Mouse (Mus musculus) liver, embryonic 15.5 days (tissue): ENCODE results near the gene Stk38l. TPM values are rescaled to one million over a fixed set of nuclear protein-coding genes. Genes with fewer than 3 reads are reported as not detected.

Source experiments
- ATAC-seq: fragments of 200-750 bp; cut with Nextera tagmentation; 2 replicates; pipeline ENCODE4 v1.8.0; 2017; ENCODE audit warnings: moderate number of reproducible peaks, mild to moderate bottlenecking, moderate library complexity; ENCODE audit not compliant: insufficient read depth
- H3K27ac ChIP-seq: fragments of 300-500 bp; sonication (generic); replicated peaks from 2 replicates; pipeline ENCODE4 v1.5.1; 2015; ENCODE audit warnings: mild to moderate bottlenecking, inconsistent platforms
- H3K27me3 ChIP-seq: fragments of 300-500 bp; sonication (generic); 2 replicates; pipeline ENCODE4 v1.6.1; 2015; ENCODE audit warnings: mild to moderate bottlenecking, inconsistent platforms
- H3K36me3 ChIP-seq: fragments of 300-500 bp; sonication (generic); replicated peaks from 2 replicates; pipeline ENCODE4 v1.6.1; 2015; ENCODE audit warnings: moderate library complexity, mild to moderate bottlenecking, inconsistent platforms
- H3K4me1 ChIP-seq: fragments of 300-500 bp; sonication (generic); replicated peaks from 2 replicates; pipeline ENCODE4 v1.6.1; 2015; ENCODE audit warnings: inconsistent platforms
- H3K4me2 ChIP-seq: fragments of 300-500 bp; sonication (generic); 2 replicates; pipeline ENCODE4 v1.6.1; 2015; ENCODE audit warnings: moderate library complexity, mild to moderate bottlenecking, inconsistent platforms
- H3K4me3 ChIP-seq: fragments of 300-500 bp; sonication (generic); replicated peaks from 2 replicates; pipeline ENCODE4 v1.5.1; 2015; ENCODE audit warnings: mild to moderate bottlenecking, inconsistent platforms
- H3K9ac ChIP-seq: fragments of 300-500 bp; sonication (generic); 2 replicates; pipeline ENCODE4 v1.6.1; 2015; ENCODE audit warnings: moderate library complexity, mild to moderate bottlenecking, inconsistent platforms
- H3K9me3 ChIP-seq: fragments of 300-500 bp; sonication (generic); replicated peaks from 2 replicates; pipeline ENCODE4 v1.6.1; 2016; ENCODE audit warnings: inconsistent platforms
- WGBS: fragments of 180-500 bp; shearing (Covaris S2); methylation state at CpG from one replicate; pipeline ENCODE4 v1.1.7; 2015; ENCODE audit warnings: mixed read lengths; ENCODE audit not compliant: insufficient replicate concordance; 5-methylcytosine and 5-hydroxymethylcytosine counted together
- polyA plus RNA-seq: library from polyadenylated mRNA; unstranded; fragments of >200 nt; fragmentation: Nextera tagmentation; extraction: Ambion mirVana; gene quantifications from 2 replicates; pipeline ENCODE4 v1.2.1, GENCODE M21; 2015

Stk38l gene
- polyA plus RNA-seq: 3.8 and 4.5 TPM in 2 replicates

- WGBS: 1% methylated on average over 85 of the region's 87 CpGs
- Histone ChIP-seq H3K27me3 (no peaks in the 10 kb centered on the region), H3K9me3 (no peaks in the 10 kb centered on the region), H3K36me3 (no peaks in the 10 kb centered on the region), H3K4me3 (peak within 1 kb of the TSS; percentile 74), H3K4me2 (peak within 1 kb of the TSS; percentile 85), H3K4me1 (peaks cover 13% of the 10 kb centered on the region; the same call in 1 of the 2 replicates), H3K9ac (peak within 1 kb of the TSS; percentile 75), H3K27ac (peak within 1 kb of the TSS; percentile 75)
- ATAC-seq: peak; percentile 98
Measured at GRCm38 (mm10) chr6:146724581-146725383, at the start of gene Stk38l. Stk38l (plus strand) TSS chr6:146724995.

DNA sequence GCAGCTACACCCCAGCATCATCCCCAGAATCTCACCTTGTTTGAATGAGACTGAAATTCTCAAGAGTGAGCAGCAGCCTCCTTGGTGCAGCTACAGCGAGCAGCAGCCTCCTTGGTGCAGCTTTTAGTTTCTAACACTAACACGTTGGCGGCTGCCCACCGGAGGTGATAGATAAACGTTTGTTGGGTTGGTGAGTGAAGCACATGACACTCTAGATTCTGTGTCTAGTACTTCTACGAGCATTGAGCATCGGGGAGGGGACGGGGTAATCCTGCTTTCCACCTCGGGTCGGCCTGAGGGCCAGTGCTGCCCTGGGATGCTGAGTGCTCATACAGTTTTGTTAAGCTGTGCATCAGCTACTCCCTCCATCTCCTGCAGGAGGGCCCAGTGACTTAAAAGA lies 47.9 kb upstream of the Stk38l start:
- no peak overlapping the region for H3K4me2 ChIP-seq
- H3K27ac ChIP-seq: no peak overlapping the region
- no peaks in the 10 kb centered on the region for H3K9me3 ChIP-seq
- no peak overlapping the region for H3K9ac ChIP-seq
- no peak for ATAC-seq
- no peaks in the 10 kb centered on the region for H3K36me3 ChIP-seq
- no peaks in the 10 kb centered on the region for H3K4me1 ChIP-seq
- H3K4me3 ChIP-seq: no peak overlapping the region
- 61% methylated on average over 10 of the region's 10 CpGs for WGBS
- H3K27me3 ChIP-seq: no peaks in the 10 kb centered on the region

GRCm38 (mm10) chr6:146678136-146679070 lies 46.4 kb upstream of the Stk38l start:
- H3K9me3 ChIP-seq: no peaks in the 10 kb centered on the region
- no peak overlapping the region for H3K9ac ChIP-seq
- H3K4me2 ChIP-seq: no peak overlapping the region
- no peaks in the 10 kb centered on the region for H3K4me1 ChIP-seq
- no peak for ATAC-seq
- H3K27ac ChIP-seq: no peak overlapping the region
- 36% methylated on average over 10 of the region's 10 CpGs for WGBS
- no peaks in the 10 kb centered on the region for H3K27me3 ChIP-seq
- H3K36me3 ChIP-seq: no peaks in the 10 kb centered on the region
- no peak overlapping the region for H3K4me3 ChIP-seq

GRCm38 (mm10) chr6:146683881-146684280 lies 40.9 kb upstream of the Stk38l start:
- H3K27me3 ChIP-seq: no peaks in the 10 kb centered on the region
- no peak for ATAC-seq
- WGBS: 62% methylated on average over 4 of the region's 4 CpGs

DNA sequence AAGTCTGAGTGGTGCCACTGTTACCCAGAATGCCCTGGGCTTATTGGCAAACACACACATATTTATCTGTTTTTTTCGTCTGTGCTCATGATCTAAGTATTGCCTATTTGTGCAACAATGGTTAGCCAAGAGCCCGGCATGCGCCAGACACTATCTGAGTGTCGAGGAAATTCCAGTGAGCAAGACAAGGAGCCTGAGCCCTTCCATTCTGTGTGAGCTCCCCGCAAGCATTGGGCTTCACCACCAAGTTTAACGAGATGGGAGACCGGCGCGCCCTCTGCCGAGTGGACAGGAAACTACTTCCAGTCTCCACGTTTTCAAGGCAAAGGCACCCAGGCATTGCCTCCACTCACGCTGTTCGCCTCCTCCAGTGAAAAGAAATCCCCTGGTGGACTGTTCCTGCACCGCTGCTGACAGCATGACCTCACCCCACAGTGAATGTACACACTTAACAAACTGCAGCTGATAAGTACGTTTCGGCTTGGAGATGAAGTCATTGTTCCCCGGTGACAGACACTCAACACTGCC lies 39.0 kb upstream of the Stk38l start:
- Histone ChIP-seq H3K4me2 (peak overlapping the region; percentile 32; the same call in 1 of the 2 replicates), H3K9me3 (no peaks in the 10 kb centered on the region)
- ATAC-seq: no peak

More at GRCm38 (mm10) chr6:146683881-146684280, 40.9 kb upstream of the Stk38l start:
- Histone ChIP-seq H3K9ac (no peak overlapping the region), H3K27ac (no peak overlapping the region), H3K36me3 (no peaks in the 10 kb centered on the region), H3K9me3 (no peaks in the 10 kb centered on the region), H3K4me1 (0 out of 2 replicates have a peak, but pooled peaks cover 5% of the 10 kb centered on the region), H3K4me3 (no peak overlapping the region), H3K4me2 (no peak overlapping the region)

DNA sequence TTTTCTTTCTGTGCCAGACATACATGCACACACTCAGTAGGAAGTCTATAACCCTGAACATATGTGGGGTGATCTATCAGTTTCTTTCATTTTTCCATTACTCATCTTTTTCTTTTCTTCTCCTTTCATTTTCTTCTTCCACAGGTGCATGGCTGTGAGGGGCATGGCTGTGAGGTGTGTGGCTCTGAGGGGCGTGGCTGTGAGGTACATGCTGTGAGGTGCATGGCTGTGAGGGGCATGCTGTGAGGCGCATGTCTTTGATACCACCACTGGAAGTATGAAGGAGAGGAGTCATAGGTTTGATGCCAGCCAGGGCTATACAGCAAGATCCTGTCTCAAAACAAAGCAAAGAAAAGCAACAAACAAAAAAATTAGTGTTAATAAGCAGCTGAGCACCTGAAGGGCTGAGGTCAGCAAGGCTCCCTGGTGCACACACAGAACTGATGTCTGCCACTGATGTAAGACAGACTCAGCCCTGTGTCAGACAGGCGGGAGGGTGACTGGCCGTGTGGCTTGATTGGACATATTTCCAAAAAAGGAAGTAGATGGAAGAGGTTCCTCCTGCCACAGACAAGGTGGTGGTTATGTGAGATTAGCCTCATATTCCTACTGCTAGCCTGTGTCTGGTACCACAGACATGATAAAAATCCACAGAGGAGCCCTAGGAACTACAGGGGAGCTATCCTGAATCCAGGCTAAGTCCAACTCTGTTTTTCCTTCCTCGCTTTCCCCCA lies 38.2 kb upstream of the Stk38l start:
- H3K36me3 ChIP-seq: no peaks in the 10 kb centered on the region
- no peak for ATAC-seq

More for the DNA sequence above, 39.0 kb upstream of the Stk38l start:
- no peak overlapping the region for H3K4me3 ChIP-seq
- H3K27me3 ChIP-seq: no peaks in the 10 kb centered on the region
- no peak overlapping the region for H3K27ac ChIP-seq
- H3K4me1 ChIP-seq: 0 out of 2 replicates have a peak, but pooled peaks cover 5% of the 10 kb centered on the region
- no peak overlapping the region for H3K9ac ChIP-seq
- no peaks in the 10 kb centered on the region for H3K36me3 ChIP-seq
- WGBS: 57% methylated on average over 17 of the region's 17 CpGs

GRCm38 (mm10) chr6:146688010-146688409 lies 36.8 kb upstream of the Stk38l start:
- Histone ChIP-seq H3K9ac (no peak overlapping the region), H3K4me2 (no peak overlapping the region), H3K27ac (no peak overlapping the region), H3K4me1 (0 out of 2 replicates have a peak, but pooled peaks cover 5% of the 10 kb centered on the region), H3K4me3 (no peak overlapping the region), H3K9me3 (no peaks in the 10 kb centered on the region), H3K27me3 (no peaks in the 10 kb centered on the region), H3K36me3 (no peaks in the 10 kb centered on the region)
- no peak for ATAC-seq
- 65% methylated on average over 7 of the region's 7 CpGs for WGBS

More for the DNA sequence above, 38.2 kb upstream of the Stk38l start:
- Histone ChIP-seq H3K27ac (no peak overlapping the region), H3K27me3 (no peaks in the 10 kb centered on the region), H3K4me3 (no peak overlapping the region), H3K9ac (no peak overlapping the region), H3K9me3 (no peaks in the 10 kb centered on the region), H3K4me1 (0 out of 2 replicates have a peak, but pooled peaks cover 5% of the 10 kb centered on the region), H3K4me2 (no peak overlapping the region)
- 34% methylated on average over 5 of the region's 5 CpGs for WGBS

DNA sequence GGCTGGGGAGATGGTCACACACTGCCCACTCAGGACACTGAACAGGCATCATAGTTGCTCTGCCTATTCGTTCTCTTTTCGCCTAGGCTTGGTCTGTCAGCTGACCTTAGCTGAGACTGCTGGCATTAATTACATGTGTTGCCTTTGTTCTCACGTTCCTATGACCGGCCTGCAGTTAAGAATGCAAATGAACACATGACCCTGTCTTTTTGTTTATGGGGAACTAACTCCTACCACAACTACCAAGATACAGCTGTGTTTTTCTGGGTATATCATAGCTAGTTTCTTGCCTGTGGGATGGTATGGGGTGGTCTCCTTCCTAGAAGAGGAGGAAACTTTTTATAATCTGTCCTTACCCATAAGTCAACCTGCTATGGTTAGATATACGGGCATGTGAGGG lies 35.9 kb upstream of the Stk38l start:
- Histone ChIP-seq H3K27me3 (no peaks in the 10 kb centered on the region), H3K9ac (no peak overlapping the region), H3K4me3 (no peak overlapping the region), H3K4me2 (no peak overlapping the region), H3K9me3 (no peaks in the 10 kb centered on the region), H3K36me3 (no peaks in the 10 kb centered on the region), H3K27ac (no peak overlapping the region), H3K4me1 (0 out of 2 replicates have a peak, but pooled peaks cover 5% of the 10 kb centered on the region)
- no peak for ATAC-seq
- WGBS: 71% methylated on average over 5 of the region's 5 CpGs

GRCm38 (mm10) chr6:146697767-146698166 lies 27.0 kb upstream of the Stk38l start:
- no peaks in the 10 kb centered on the region for H3K36me3 ChIP-seq
- no peak for ATAC-seq
- H3K4me1 ChIP-seq: no peaks in the 10 kb centered on the region
- WGBS: 58% methylated on average over 5 of the region's 5 CpGs
- no peak overlapping the region for H3K27ac ChIP-seq
- no peaks in the 10 kb centered on the region for H3K27me3 ChIP-seq
- no peak overlapping the region for H3K4me2 ChIP-seq
- H3K9me3 ChIP-seq: no peaks in the 10 kb centered on the region
- H3K4me3 ChIP-seq: no peak overlapping the region
- no peak overlapping the region for H3K9ac ChIP-seq

- Histone ChIP-seq H3K4me2 (no peak overlapping the region), H3K9ac (no peak overlapping the region), H3K27me3 (no peaks in the 10 kb centered on the region), H3K4me3 (no peak overlapping the region), H3K36me3 (no peaks in the 10 kb centered on the region), H3K27ac (no peak overlapping the region), H3K4me1 (no peaks in the 10 kb centered on the region), H3K9me3 (no peaks in the 10 kb centered on the region)
- ATAC-seq: no peak
- 74% methylated on average over 4 of the region's 4 CpGs for WGBS
Measured at GRCm38 (mm10) chr6:146698376-146698775, 26.4 kb upstream of the Stk38l start.
